Mouse (Mus musculus): ENCODE results near the gene Robo1. TPM values are rescaled to one million over a fixed set of nuclear protein-coding genes. Genes with fewer than 3 reads are reported as not detected.

Gene Robo1
- polyA plus RNA-seq, 1 experiment from 2014 or later: 26.8 TPM

GRCm38 (mm10) chr16:72773034-72773433 is 464.9 kb downstream of the Robo1 start:
- Histone ChIP-seq H3K9ac (ENCODE audit: low read length) (no peak overlapping the region), H3K4me2 (ENCODE audit: low read depth, low read length) (no peak overlapping the region), H3K27ac (ENCODE audit: low read length) (no peak overlapping the region), H3K27me3 (ENCODE audit: control insufficient read depth, insufficient read depth, low read depth, low read length) (no peaks in the 10 kb centered on the region), H3K4me1 (replicated peaks; ENCODE audit: control insufficient read depth, insufficient read depth, low read length) (no peaks in the 10 kb centered on the region), H3K9me3 (ENCODE audit: control insufficient read depth, low read length) (no peaks in the 10 kb centered on the region), H3K4me3 (ENCODE audit: low read length) (no peak overlapping the region), H3K36me3 (ENCODE audit: control insufficient read depth, insufficient read depth, low read length) (no peaks in the 10 kb centered on the region)
- ATAC-seq (ENCODE audit: low read depth): no peak
- WGBS: 61% methylated on average over 7 of the region's 7 CpGs

- Histone ChIP-seq H3K36me3 (ENCODE audit: control insufficient read depth, insufficient read depth, low read length) (no peaks in the 10 kb centered on the region), H3K27me3 (ENCODE audit: control insufficient read depth, insufficient read depth, low read depth, low read length) (no peaks in the 10 kb centered on the region), H3K4me1 (replicated peaks; ENCODE audit: control insufficient read depth, insufficient read depth, low read length) (no peaks in the 10 kb centered on the region), H3K9me3 (ENCODE audit: control insufficient read depth, low read length) (no peaks in the 10 kb centered on the region), H3K4me2 (ENCODE audit: low read depth, low read length) (no peak overlapping the region), H3K4me3 (ENCODE audit: low read length) (no peak overlapping the region), H3K9ac (ENCODE audit: low read length) (no peak overlapping the region), H3K27ac (ENCODE audit: low read length) (no peak overlapping the region)
- no peak for ATAC-seq (ENCODE audit: low read depth)
- 45% methylated on average over 9 of the region's 9 CpGs for WGBS
These were observed 470.4 kb downstream of the Robo1 start for GRCm38 (mm10) chr16:72778520-72778919.

- H3K27me3 ChIP-seq (ENCODE audit: control insufficient read depth, insufficient read depth, low read depth, low read length): no peaks in the 10 kb centered on the region
- WGBS: 83% methylated on average over 6 of the region's 6 CpGs
- H3K27ac ChIP-seq (ENCODE audit: low read length): no peak overlapping the region
- no peak for ATAC-seq (ENCODE audit: low read depth)
- H3K9ac ChIP-seq (ENCODE audit: low read length): no peak overlapping the region
- no peaks in the 10 kb centered on the region for H3K36me3 ChIP-seq (ENCODE audit: control insufficient read depth, insufficient read depth, low read length)
- no peaks in the 10 kb centered on the region for H3K4me1 ChIP-seq (replicated peaks; ENCODE audit: control insufficient read depth, insufficient read depth, low read length)
- no peak overlapping the region for H3K4me2 ChIP-seq (ENCODE audit: low read depth, low read length)
- no peaks in the 10 kb centered on the region for H3K9me3 ChIP-seq (ENCODE audit: control insufficient read depth, low read length)
- no peak overlapping the region for H3K4me3 ChIP-seq (ENCODE audit: low read length)
These were observed 474.1 kb downstream of the Robo1 start for GRCm38 (mm10) chr16:72782171-72782570.

GRCm38 (mm10) chr16:72786079-72786478 is 478.0 kb downstream of the Robo1 start:
- Histone ChIP-seq H3K4me3 (ENCODE audit: low read length) (no peak overlapping the region), H3K36me3 (ENCODE audit: control insufficient read depth, insufficient read depth, low read length) (no peaks in the 10 kb centered on the region), H3K9ac (ENCODE audit: low read length) (no peak overlapping the region), H3K4me1 (replicated peaks; ENCODE audit: control insufficient read depth, insufficient read depth, low read length) (no peaks in the 10 kb centered on the region), H3K4me2 (ENCODE audit: low read depth, low read length) (no peak overlapping the region), H3K27me3 (ENCODE audit: control insufficient read depth, insufficient read depth, low read depth, low read length) (no peaks in the 10 kb centered on the region), H3K9me3 (ENCODE audit: control insufficient read depth, low read length) (no peaks in the 10 kb centered on the region), H3K27ac (ENCODE audit: low read length) (no peak overlapping the region)
- WGBS: 96% methylated on average over 6 of the region's 6 CpGs
- ATAC-seq (ENCODE audit: low read depth): no peak

GRCm38 (mm10) chr16:72786636-72787035 is 478.5 kb downstream of the Robo1 start:
- no peaks in the 10 kb centered on the region for H3K9me3 ChIP-seq (ENCODE audit: control insufficient read depth, low read length)
- H3K4me2 ChIP-seq (ENCODE audit: low read depth, low read length): no peak overlapping the region
- no peaks in the 10 kb centered on the region for H3K27me3 ChIP-seq (ENCODE audit: control insufficient read depth, insufficient read depth, low read depth, low read length)
- no peaks in the 10 kb centered on the region for H3K4me1 ChIP-seq (replicated peaks; ENCODE audit: control insufficient read depth, insufficient read depth, low read length)
- no peak for ATAC-seq (ENCODE audit: low read depth)
- no peak overlapping the region for H3K9ac ChIP-seq (ENCODE audit: low read length)
- no peak overlapping the region for H3K27ac ChIP-seq (ENCODE audit: low read length)
- WGBS: 74% methylated on average over 5 of the region's 5 CpGs
- no peaks in the 10 kb centered on the region for H3K36me3 ChIP-seq (ENCODE audit: control insufficient read depth, insufficient read depth, low read length)
- H3K4me3 ChIP-seq (ENCODE audit: low read length): no peak overlapping the region

GRCm38 (mm10) chr16:72788017-72788416 is 479.9 kb downstream of the Robo1 start:
- Histone ChIP-seq H3K9me3 (ENCODE audit: control insufficient read depth, low read length) (no peaks in the 10 kb centered on the region), H3K4me1 (replicated peaks; ENCODE audit: control insufficient read depth, insufficient read depth, low read length) (0 out of 2 replicates have a peak, but pooled peaks cover 2% of the 10 kb centered on the region), H3K27me3 (ENCODE audit: control insufficient read depth, insufficient read depth, low read depth, low read length) (no peaks in the 10 kb centered on the region), H3K4me3 (ENCODE audit: low read length) (no peak overlapping the region), H3K4me2 (ENCODE audit: low read depth, low read length) (no peak overlapping the region), H3K9ac (ENCODE audit: low read length) (no peak overlapping the region), H3K27ac (ENCODE audit: low read length) (no peak overlapping the region), H3K36me3 (ENCODE audit: control insufficient read depth, insufficient read depth, low read length) (no peaks in the 10 kb centered on the region)
- ATAC-seq (ENCODE audit: low read depth): no peak; the same call in 1 of the 2 replicates
- 62% methylated on average over 7 of the region's 7 CpGs for WGBS

- Histone ChIP-seq H3K4me2 (ENCODE audit: low read depth, low read length) (peak overlapping the region; percentile 27; the same call in 1 of the 2 replicates), H3K27me3 (ENCODE audit: control insufficient read depth, insufficient read depth, low read depth, low read length) (no peaks in the 10 kb centered on the region), H3K27ac (ENCODE audit: low read length) (peak overlapping the region; percentile 11), H3K36me3 (ENCODE audit: control insufficient read depth, insufficient read depth, low read length) (no peaks in the 10 kb centered on the region), H3K9me3 (ENCODE audit: control insufficient read depth, low read length) (no peaks in the 10 kb centered on the region), H3K9ac (ENCODE audit: low read length) (no peak overlapping the region), H3K4me3 (ENCODE audit: low read length) (no peak overlapping the region), H3K4me1 (replicated peaks; ENCODE audit: control insufficient read depth, insufficient read depth, low read length) (peaks cover 17% of the 10 kb centered on the region)
- WGBS: 47% methylated on average over 9 of the region's 9 CpGs
- ATAC-seq (ENCODE audit: low read depth): peak; percentile 93
These were observed 483.1 kb downstream of the Robo1 start for GRCm38 (mm10) chr16:72791181-72791705.

- H3K36me3 ChIP-seq (ENCODE audit: control insufficient read depth, insufficient read depth, low read length): no peaks in the 10 kb centered on the region
- H3K27me3 ChIP-seq (ENCODE audit: control insufficient read depth, insufficient read depth, low read depth, low read length): no peaks in the 10 kb centered on the region
- H3K9ac ChIP-seq (ENCODE audit: low read length): no peak overlapping the region
- WGBS: 54% methylated on average over 6 of the region's 6 CpGs
- ATAC-seq (ENCODE audit: low read depth): no peak
- H3K4me3 ChIP-seq (ENCODE audit: low read length): no peak overlapping the region
- peak overlapping the region; percentile 61 for H3K27ac ChIP-seq (ENCODE audit: low read length)
- peaks cover 17% of the 10 kb centered on the region for H3K4me1 ChIP-seq (replicated peaks; ENCODE audit: control insufficient read depth, insufficient read depth, low read length)
- no peaks in the 10 kb centered on the region for H3K9me3 ChIP-seq (ENCODE audit: control insufficient read depth, low read length)
- no peak overlapping the region for H3K4me2 ChIP-seq (ENCODE audit: low read depth, low read length)
These were observed 486.7 kb downstream of the Robo1 start for GRCm38 (mm10) chr16:72794692-72795378.

- Histone ChIP-seq H3K9me3 (ENCODE audit: control insufficient read depth, low read length) (no peaks in the 10 kb centered on the region), H3K27ac (ENCODE audit: low read length) (peak overlapping the region; percentile 61), H3K4me3 (ENCODE audit: low read length) (no peak overlapping the region), H3K4me2 (ENCODE audit: low read depth, low read length) (no peak overlapping the region), H3K9ac (ENCODE audit: low read length) (no peak overlapping the region), H3K4me1 (replicated peaks; ENCODE audit: control insufficient read depth, insufficient read depth, low read length) (peaks cover 17% of the 10 kb centered on the region), H3K27me3 (ENCODE audit: control insufficient read depth, insufficient read depth, low read depth, low read length) (no peaks in the 10 kb centered on the region), H3K36me3 (ENCODE audit: control insufficient read depth, insufficient read depth, low read length) (no peaks in the 10 kb centered on the region)
- WGBS: 34% methylated on average over 1 of the region's 1 CpGs
- no peak for ATAC-seq (ENCODE audit: low read depth)
These were observed 487.2 kb downstream of the Robo1 start for GRCm38 (mm10) chr16:72795379-72795712.

All from lung, embryonic 16.5 days (tissue).